Mouse (Mus musculus): Measurements from ENCODE around the gene Fabp6. TPM values are rescaled to one million over a fixed set of nuclear protein-coding genes. Genes with fewer than 3 reads are reported as not detected.
A peak's percentile ranks its signal among the peaks of the same experiment; 100 is the strongest.

Fabp6 gene
- polyA plus RNA-seq, 1 experiment from 2014 or later = not detected

DNA sequence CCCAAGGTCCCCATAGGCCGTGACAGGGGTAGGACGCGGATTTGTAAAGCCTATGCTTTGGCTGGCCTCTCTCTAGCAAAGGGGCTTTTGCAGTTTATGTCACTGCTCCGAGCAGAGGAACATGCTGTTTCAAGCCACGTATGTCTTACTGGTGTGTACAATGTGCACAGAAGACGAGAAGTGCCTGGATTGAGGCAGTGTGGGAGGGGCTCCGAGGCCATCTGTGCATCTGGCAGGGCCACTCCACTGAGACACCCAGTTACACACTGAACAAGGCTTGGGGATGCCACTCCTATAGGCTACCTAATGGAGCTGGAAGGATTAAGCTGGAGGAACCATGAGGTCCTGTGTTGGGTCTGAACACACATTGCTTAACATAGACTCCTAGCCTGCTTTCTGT lies 17.1 kb upstream of the Fabp6 start:
- Histone ChIP-seq H3K4me3 (no peak overlapping the region), H3K27ac (peak overlapping the region; percentile 43; the same call in 1 of the 2 replicates), H3K27me3 (ENCODE audit: insufficient read depth, poor library complexity, severe bottlenecking) (no peaks in the 10 kb centered on the region), H3K4me1 (peaks cover 32% of the 10 kb centered on the region), H3K36me3 (no peaks in the 10 kb centered on the region), H3K9me3 (no peaks in the 10 kb centered on the region)
- 64% methylated on average over 7 of the region's 7 CpGs for WGBS
- no peak for DNase-seq (ENCODE audit: low spot score)

DNA sequence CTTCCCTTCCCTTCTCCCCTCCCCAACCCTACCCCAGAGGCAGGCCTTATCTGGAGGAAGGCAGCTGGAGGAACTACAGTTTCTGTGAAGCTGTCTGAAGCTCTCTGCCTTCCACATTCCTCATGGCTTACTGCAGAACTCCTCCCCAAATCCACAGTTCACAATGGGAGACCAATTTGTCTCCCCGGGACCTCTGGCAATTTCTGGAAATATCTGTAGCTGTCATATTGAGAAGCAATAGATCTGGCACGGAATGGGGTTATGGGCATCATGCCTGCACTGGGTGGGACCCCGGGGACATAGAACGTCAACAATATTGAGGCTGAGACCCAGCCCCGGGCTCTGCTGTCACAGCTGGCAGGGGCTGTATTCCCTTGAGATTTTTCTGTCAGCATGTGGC lies 16.6 kb upstream of the Fabp6 start:
- DNase-seq (ENCODE audit: low spot score) = no peak
- no peaks in the 10 kb centered on the region for H3K36me3 ChIP-seq
- 44% methylated on average over 5 of the region's 5 CpGs for WGBS
- H3K27ac ChIP-seq = peak overlapping the region; percentile 43
- no peak overlapping the region for H3K4me3 ChIP-seq
- H3K9me3 ChIP-seq = no peaks in the 10 kb centered on the region
- H3K27me3 ChIP-seq (ENCODE audit: insufficient read depth, poor library complexity, severe bottlenecking) = no peaks in the 10 kb centered on the region
- peaks cover 36% of the 10 kb centered on the region for H3K4me1 ChIP-seq

DNA sequence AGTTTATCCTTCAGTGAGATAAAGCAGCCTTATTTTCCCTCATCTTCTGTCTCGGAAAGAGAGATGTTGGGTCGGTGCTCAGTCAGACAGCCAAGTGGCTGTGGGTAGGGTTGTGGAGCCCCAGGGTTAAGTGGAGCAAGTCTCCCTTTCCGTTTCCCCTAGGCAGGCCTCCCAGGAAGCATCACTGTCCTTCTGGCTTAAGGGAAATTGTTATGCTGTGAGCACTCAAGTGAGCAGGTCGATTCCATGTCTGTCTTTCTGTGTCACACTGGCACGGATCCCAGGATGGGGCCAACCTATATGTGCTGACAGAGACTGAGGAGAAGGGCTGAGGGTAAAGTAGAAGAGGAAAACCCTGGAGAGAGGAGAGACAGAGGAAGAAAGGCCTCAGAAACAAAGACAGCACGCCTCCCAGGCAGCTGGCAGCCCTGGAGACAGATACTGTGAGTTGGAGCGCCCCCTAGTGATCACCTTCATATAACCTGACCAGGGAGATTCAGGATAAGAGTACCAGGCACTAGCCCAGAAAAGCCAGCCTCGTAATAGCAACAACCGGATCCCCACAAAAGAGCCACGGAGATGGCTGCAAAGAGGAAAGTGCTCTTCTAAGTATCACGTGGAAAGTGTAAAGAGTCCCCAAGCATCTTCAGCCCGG lies 11.6 kb upstream of the Fabp6 start:
- WGBS = 24% methylated on average over 12 of the region's 12 CpGs
- no peak overlapping the region for H3K4me3 ChIP-seq
- no peaks in the 10 kb centered on the region for H3K9me3 ChIP-seq
- no peaks in the 10 kb centered on the region for H3K36me3 ChIP-seq
- H3K27me3 ChIP-seq (ENCODE audit: insufficient read depth, poor library complexity, severe bottlenecking) = no peaks in the 10 kb centered on the region
- peak; percentile 92 for DNase-seq (ENCODE audit: low spot score)
- peaks cover 24% of the 10 kb centered on the region for H3K4me1 ChIP-seq
- H3K27ac ChIP-seq = peak overlapping the region; percentile 86

DNA sequence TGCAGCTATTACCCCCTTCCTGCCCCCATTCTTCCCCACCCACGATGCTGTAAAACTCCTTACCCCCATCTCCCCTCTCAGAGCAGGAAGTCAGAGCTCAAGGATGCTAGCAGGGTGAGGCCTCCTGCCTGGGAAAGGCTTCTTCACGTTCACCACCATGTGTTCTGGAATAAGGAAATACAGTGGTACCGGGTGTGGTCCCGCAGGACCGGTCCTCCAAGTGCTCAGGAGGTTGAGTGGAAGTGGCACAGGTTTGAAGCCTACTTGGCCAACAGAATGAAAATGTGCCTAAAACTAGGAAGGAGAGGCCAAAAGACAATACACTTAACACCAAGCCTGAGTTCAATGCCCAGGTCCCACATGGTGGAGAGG lies 9.3 kb upstream of the Fabp6 start:
- Histone ChIP-seq H3K36me3 (no peaks in the 10 kb centered on the region), H3K4me3 (no peak overlapping the region), H3K9me3 (no peaks in the 10 kb centered on the region), H3K27ac (no peak overlapping the region), H3K27me3 (ENCODE audit: insufficient read depth, poor library complexity, severe bottlenecking) (no peaks in the 10 kb centered on the region), H3K4me1 (peaks cover 13% of the 10 kb centered on the region)
- WGBS = 77% methylated on average over 5 of the region's 5 CpGs
- DNase-seq (ENCODE audit: low spot score) = no peak

DNA sequence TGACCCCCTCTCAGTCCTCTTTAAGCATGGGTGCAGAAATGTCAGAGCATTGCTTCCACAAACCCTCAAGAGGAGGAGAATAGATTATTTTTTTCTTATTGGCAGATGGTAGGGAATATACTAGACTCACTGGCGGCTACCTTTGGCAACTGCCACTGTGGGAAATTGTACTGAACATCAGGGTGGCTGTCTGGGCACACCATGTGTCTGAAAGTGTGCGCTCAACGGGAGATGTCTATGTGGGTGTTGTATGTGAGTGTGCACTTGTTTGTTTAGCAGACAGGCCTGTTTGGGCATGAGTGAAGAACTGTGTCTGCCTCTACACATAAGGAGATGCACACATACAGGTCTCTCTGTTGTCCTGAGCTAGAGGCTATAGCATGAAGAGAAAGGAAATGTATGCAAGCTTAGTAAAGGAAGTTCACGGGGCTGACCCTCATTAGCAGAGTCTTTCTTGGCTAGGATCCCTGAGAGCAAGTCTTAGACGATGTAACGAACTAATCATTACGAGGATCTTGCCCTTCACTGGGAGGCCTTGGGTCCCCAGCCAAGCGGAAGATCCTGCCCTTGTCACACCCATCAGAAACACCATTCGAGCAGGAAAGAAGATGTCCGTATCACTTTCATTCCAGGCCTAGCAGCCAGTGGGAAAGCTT lies 8.8 kb upstream of the Fabp6 start:
- Histone ChIP-seq H3K4me3 (no peak overlapping the region), H3K4me1 (peaks cover 13% of the 10 kb centered on the region), H3K9me3 (no peaks in the 10 kb centered on the region), H3K27ac (no peak overlapping the region), H3K27me3 (ENCODE audit: insufficient read depth, poor library complexity, severe bottlenecking) (no peaks in the 10 kb centered on the region), H3K36me3 (no peaks in the 10 kb centered on the region)
- no peak for DNase-seq (ENCODE audit: low spot score)
- WGBS = 75% methylated on average over 10 of the region's 10 CpGs

DNA sequence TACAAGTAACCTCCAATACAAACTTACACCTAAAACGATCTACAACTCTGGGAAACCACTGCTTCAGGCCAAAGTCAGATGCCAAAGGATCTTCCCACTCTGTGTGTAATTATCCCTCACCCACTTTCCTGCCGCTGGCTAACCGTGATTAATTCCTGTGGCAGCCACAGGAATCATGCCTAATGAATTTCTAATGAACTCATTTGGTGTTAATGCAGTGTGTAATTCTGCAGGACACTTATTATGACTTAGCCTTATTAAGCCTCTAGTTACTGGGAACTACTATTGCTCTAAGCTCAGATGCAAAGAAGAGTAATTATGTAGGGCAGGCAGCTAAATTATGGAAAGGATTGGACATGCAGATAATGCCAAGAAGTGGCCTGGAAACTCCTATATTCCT lies 7.1 kb upstream of the Fabp6 start:
- no peaks in the 10 kb centered on the region for H3K27me3 ChIP-seq (ENCODE audit: insufficient read depth, poor library complexity, severe bottlenecking)
- H3K4me1 ChIP-seq = peaks cover 13% of the 10 kb centered on the region
- no peak overlapping the region for H3K27ac ChIP-seq
- H3K36me3 ChIP-seq = no peaks in the 10 kb centered on the region
- DNase-seq (ENCODE audit: low spot score) = no peak
- no peak overlapping the region for H3K4me3 ChIP-seq
- no peaks in the 10 kb centered on the region for H3K9me3 ChIP-seq
- WGBS = 76% methylated on average over 3 of the region's 3 CpGs

DNA sequence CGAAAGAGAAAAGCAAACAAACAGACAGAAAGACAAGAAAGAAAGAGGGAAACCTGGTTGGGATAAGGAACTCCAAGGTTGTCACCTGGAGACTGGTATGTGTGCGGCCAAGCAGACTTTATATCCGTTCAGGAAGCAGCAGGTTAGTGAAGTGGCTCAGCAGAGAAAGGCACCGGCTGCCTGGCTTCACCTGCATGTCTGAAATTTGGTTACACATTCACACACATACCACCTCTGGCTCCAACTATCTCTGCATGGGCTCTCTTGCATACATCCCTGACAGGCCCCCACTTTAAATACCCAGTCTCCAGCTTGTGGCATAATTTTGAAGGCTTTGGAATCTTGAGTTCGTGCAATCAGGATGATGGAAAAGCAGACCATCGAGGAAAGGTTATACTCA lies 4.5 kb upstream of the Fabp6 start:
- no peak overlapping the region for H3K4me3 ChIP-seq
- H3K27me3 ChIP-seq (ENCODE audit: insufficient read depth, poor library complexity, severe bottlenecking) = no peaks in the 10 kb centered on the region
- 81% methylated on average over 6 of the region's 6 CpGs for WGBS
- DNase-seq (ENCODE audit: low spot score) = no peak
- H3K36me3 ChIP-seq = no peaks in the 10 kb centered on the region
- no peak overlapping the region for H3K27ac ChIP-seq
- peaks cover 4% of the 10 kb centered on the region; the same call in 1 of the 2 replicates for H3K4me1 ChIP-seq
- no peaks in the 10 kb centered on the region for H3K9me3 ChIP-seq

DNA sequence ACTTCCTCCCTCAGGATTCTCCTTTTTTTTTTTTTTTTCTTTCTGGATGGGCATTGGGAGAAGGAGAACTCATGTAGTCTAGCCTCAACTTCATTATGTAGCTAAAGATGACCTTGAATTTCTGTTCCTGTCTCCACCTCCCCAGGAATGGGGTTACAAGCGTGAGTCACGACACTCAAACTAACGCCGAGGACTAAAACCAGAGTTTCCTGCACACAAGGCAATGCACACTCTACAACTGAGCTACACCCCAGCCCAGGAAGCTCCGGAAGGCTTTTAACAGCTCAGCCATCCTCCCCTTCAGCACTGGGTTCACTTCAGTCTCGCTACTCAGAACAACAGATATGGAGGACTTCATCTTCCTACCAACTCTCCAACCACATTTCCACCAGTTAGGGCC lies 3.6 kb upstream of the Fabp6 start:
- no peak overlapping the region for H3K4me3 ChIP-seq
- no peaks in the 10 kb centered on the region for H3K36me3 ChIP-seq
- WGBS = 77% methylated on average over 6 of the region's 6 CpGs

DNA sequence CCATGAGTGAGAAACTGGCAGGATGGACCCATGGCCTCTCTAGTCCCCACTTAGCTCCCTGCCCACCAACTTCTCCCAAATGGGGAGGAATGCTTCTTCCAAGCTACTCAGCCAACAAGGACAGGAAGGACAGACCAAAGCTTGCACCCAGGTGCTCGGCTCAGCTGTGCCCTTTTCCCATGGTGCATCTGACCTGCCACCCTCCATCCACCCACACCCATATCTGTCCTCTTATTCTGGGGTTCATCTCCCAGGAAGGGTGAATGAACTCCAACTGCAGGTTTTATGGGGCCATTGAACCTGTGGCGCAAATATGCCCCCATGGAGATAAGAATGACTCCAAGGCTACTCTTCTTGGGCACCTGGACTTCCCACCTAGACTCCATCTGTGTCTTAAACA lies 2.9 kb upstream of the Fabp6 start:
- no peaks in the 10 kb centered on the region for H3K9me3 ChIP-seq
- DNase-seq (ENCODE audit: low spot score) = no peak
- H3K36me3 ChIP-seq = no peaks in the 10 kb centered on the region
- no peak overlapping the region for H3K4me3 ChIP-seq
- H3K27ac ChIP-seq = no peak overlapping the region
- peaks cover 4% of the 10 kb centered on the region; the same call in 1 of the 2 replicates for H3K4me1 ChIP-seq
- H3K27me3 ChIP-seq (ENCODE audit: insufficient read depth, poor library complexity, severe bottlenecking) = no peaks in the 10 kb centered on the region
- 90% methylated on average over 2 of the region's 2 CpGs for WGBS

More for the DNA sequence above, 3.6 kb upstream of the Fabp6 start:
- no peak overlapping the region for H3K27ac ChIP-seq
- no peaks in the 10 kb centered on the region for H3K27me3 ChIP-seq (ENCODE audit: insufficient read depth, poor library complexity, severe bottlenecking)
- no peaks in the 10 kb centered on the region for H3K9me3 ChIP-seq
- H3K4me1 ChIP-seq = peaks cover 4% of the 10 kb centered on the region; the same call in 1 of the 2 replicates
- DNase-seq (ENCODE audit: low spot score) = no peak

DNA sequence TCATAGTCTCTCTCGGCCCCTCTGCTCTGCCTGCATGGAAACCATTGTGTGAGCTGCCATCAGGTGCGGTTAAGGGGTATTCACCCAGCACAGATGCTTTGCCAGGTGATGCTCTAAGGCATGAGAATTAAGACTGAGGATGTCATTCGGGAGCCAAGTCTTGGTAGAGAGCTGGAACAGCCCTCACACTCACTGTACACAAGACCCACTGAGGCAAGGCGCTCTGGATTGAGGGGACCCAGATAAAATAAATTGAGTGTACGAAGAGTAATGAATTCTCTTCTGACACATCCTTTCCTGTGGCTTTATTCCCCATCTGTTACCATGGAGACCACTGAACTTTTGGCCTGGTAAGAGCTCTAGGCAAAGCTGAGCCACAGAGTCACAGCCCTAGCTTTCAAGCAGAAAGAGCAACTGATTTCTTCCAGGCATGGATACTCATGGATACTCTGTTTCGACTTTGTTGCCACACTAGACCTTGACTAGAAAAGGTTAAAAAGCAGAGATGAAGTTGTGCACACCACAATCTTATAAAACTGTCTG lies 11.7 kb downstream of the Fabp6 start:
- DNase-seq (ENCODE audit: low spot score) = no peak
- H3K4me1 ChIP-seq = 0 out of 2 replicates have a peak, but pooled peaks cover 4% of the 10 kb centered on the region
- H3K27ac ChIP-seq = no peak overlapping the region
- no peak overlapping the region for H3K4me3 ChIP-seq
- WGBS = 79% methylated on average over 6 of the region's 6 CpGs
- no peaks in the 10 kb centered on the region for H3K27me3 ChIP-seq (ENCODE audit: insufficient read depth, poor library complexity, severe bottlenecking)
- no peaks in the 10 kb centered on the region for H3K9me3 ChIP-seq
- H3K36me3 ChIP-seq = peaks cover 37% of the 10 kb centered on the region

DNA sequence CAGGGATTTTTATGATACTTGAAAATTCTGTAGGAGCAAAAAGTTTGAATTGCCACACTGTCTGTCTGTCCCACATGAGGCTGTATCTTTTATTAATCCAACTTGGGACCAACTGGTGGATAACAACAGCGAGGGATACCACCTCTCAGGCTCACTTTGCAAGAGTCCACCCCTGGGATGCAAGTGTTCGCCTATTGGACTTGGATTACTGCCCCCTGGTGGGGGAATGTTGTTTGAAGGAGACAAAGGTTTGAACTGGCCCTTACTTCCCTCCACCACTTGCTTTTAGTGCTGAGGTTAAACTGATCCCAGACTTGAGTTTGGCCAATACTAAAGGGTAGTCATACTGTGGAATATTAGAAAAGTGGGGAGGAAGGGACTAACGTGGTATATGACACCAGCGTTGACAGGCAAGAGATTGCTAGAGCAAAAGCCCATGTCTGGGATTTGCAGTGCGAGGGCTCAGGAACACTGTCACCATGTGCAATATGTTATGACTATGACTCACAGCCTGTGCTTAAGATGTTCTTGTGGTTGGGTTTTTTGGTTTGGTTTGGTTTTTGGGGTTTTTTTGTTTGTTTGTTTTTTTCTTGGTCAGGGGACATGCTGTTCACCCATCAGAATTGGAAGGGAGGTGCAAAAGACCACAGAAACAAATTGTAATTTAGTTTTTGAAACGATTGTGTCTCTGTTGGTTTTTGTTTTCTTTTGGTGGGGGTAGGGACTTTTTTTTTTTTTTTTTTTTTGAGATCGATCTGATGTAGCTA lies 14.8 kb downstream of the Fabp6 start, which contains the start of gene 4933415A04Rik:
4933415A04Rik (plus strand) TSS at position 717 of the 767 bp plus-strand sequence.
- Histone ChIP-seq H3K4me3 (no peak within 1 kb of the TSS), H3K36me3 (peaks cover 59% of the 10 kb centered on the region), H3K27ac (no peak within 1 kb of the TSS), H3K9me3 (no peaks in the 10 kb centered on the region), H3K27me3 (ENCODE audit: insufficient read depth, poor library complexity, severe bottlenecking) (no peaks in the 10 kb centered on the region), H3K4me1 (0 out of 2 replicates have a peak, but pooled peaks cover 4% of the 10 kb centered on the region)
- WGBS = 64% methylated on average over 7 of the region's 7 CpGs
- DNase-seq (ENCODE audit: low spot score) = no peak

DNA sequence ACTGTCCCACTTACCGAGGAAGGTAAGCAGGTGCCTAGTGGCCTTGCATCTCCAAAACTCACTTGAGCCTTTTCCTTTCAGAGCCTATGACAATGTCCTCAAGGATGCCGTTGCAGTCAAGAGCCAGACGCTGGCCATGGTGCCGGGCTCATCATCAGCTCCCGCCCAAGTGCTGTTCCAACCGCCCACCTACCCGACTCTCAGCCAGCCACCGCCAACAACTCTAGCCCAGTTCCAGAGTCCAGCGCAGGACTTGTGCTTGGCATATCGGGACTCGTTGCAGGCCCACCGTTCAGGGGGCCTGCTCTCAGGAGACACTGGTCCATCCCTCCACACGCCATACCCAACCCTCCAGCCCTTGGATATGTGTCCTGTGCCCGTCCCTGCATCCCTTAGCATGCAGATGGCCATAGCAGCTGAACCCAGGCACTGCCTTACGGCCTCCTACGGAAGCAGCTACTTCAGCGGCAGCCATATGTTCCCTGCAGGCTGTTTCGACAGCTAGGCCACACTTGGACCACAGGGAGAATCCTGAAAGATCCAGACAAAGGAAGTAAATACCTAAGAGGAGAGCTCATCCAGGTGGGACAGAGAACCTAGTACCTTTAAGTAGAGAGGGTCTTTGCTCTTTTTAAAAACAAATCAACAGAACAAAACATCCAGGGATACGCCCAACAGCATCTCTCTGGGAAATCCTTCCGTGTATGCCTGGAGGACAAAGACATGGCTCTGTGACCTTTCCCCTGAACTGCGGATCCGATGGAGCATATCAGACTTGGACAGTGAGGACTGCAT lies 15.9 kb downstream of the Fabp6 start:
- Histone ChIP-seq H3K4me3 (no peak overlapping the region), H3K27me3 (ENCODE audit: insufficient read depth, poor library complexity, severe bottlenecking) (no peaks in the 10 kb centered on the region), H3K4me1 (0 out of 2 replicates have a peak, but pooled peaks cover 4% of the 10 kb centered on the region), H3K9me3 (no peaks in the 10 kb centered on the region), H3K27ac (no peak overlapping the region; the same call in 1 of the 2 replicates), H3K36me3 (peaks cover 69% of the 10 kb centered on the region)
- DNase-seq (ENCODE audit: low spot score) = no peak
- 87% methylated on average over 22 of the region's 22 CpGs for WGBS
